Mouse (Mus musculus) erythroblast, embryonic 14.5 days (primary cell): ENCODE results near the gene Tox3. TPM values are rescaled to one million over a fixed set of nuclear protein-coding genes. Genes with fewer than 3 reads are reported as not detected.

Experiments
- H3K27me3 ChIP-seq: 2 replicates; pipeline ENCODE4 v1.6.1; 2012; ENCODE audit warnings: inconsistent platforms; ENCODE audit not compliant: control insufficient read depth
- H3K36me3 ChIP-seq: 2 replicates; pipeline ENCODE4 v1.6.1; 2012; ENCODE audit warnings: mild to moderate bottlenecking, inconsistent platforms; ENCODE audit not compliant: control insufficient read depth
- H3K4me1 ChIP-seq: 2 replicates; pipeline ENCODE4 v1.6.1; 2012; ENCODE audit warnings: inconsistent platforms; ENCODE audit not compliant: control insufficient read depth
- H3K4me3 ChIP-seq: replicated peaks from 2 replicates; pipeline ENCODE3; 2012; ENCODE audit warnings: moderate library complexity, mild to moderate bottlenecking, inconsistent platforms
- H3K9me3 ChIP-seq: 2 replicates; pipeline ENCODE4 v1.6.1; 2012; ENCODE audit warnings: low read length, inconsistent platforms, mixed read lengths; ENCODE audit not compliant: control insufficient read depth
- GATA1 ChIP-seq: IDR thresholded peaks from 2 replicates; pipeline ENCODE4 v1.6.1; 2012; ENCODE audit warnings: low read length, inconsistent platforms, mixed read lengths
- TAL1 ChIP-seq: IDR thresholded peaks from 3 replicates; pipeline ENCODE4 v1.6.1; 2012; ENCODE audit warnings: low read length, inconsistent platforms, mixed read lengths
- polyA plus RNA-seq: library from polyadenylated mRNA; stranded (reverse); fragments of >175 nt; gene quantifications from 2 replicates; pipeline ENCODE4 v1.2.3, GENCODE M21; 2012

Tox3 gene
- not detected in 2 replicates for polyA plus RNA-seq

DNA sequence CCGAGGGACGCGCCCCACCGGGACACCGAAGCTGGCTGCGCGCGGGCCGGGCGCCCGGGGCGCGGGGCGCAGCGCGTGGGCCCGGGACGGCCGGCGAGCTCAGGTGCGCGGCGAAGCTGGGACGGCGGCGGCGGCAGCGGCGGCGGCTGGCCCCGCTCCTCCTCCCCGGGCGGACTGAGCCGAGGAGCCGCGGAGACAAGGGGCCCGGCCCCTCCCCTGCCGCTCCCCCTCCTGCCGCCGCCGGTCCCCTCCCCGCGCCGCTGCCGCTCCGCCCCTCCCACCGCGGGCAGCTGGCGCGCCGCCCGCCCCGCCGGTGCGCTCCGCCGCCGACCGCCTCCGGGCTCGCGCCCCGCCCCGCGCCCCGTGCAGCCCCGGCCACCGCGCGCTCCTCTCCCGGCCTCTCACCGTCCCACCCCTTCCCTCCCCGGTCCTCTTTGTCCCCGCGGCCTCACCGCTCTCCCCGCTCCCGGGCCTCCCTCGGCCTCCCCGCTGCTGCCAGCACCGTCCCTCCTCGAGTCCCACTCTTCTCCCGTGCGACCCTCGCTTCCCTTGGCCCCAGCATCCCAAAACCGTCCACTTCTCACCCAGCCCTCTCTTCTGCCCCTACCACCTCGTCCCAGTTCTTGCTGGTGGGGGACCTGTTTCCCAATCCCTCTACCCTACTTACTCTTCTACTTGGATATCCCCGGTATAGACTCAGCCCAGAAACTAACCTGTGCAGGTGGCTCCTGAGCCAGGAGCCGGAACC lies at the start of gene Tox3:
Gene Tox3, minus strand, starts transcription at position 166 of the 748 bp plus-strand sequence.
- no peaks in the 10 kb centered on the region for H3K9me3 ChIP-seq
- no peak for TF ChIP-seq GATA1
- TF ChIP-seq TAL1 = no peak
- no peaks in the 10 kb centered on the region for H3K4me1 ChIP-seq
- no peaks in the 10 kb centered on the region for H3K36me3 ChIP-seq
- H3K4me3 ChIP-seq = no peak within 1 kb of the TSS
- peaks cover 37% of the 10 kb centered on the region for H3K27me3 ChIP-seq

DNA sequence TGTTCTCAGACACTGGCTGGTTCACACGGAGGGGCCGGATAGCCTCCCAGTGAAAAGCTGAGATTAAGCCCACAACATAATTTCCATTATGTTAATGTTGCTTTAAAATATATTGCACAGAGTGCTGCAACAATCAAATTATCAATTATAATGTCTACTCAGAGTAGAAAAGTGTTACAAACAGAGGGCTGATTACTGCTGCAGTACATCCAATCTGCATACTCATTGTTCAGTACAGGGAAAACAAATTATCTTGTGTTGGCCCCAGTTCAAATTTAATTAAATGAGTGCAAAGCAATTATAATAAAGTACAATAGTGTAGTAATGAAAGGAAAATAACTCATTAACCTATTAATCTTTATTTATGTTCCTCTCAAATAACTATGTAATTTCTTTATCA lies 44.5 kb upstream of the Tox3 start:
- H3K4me3 ChIP-seq = no peak overlapping the region

DNA sequence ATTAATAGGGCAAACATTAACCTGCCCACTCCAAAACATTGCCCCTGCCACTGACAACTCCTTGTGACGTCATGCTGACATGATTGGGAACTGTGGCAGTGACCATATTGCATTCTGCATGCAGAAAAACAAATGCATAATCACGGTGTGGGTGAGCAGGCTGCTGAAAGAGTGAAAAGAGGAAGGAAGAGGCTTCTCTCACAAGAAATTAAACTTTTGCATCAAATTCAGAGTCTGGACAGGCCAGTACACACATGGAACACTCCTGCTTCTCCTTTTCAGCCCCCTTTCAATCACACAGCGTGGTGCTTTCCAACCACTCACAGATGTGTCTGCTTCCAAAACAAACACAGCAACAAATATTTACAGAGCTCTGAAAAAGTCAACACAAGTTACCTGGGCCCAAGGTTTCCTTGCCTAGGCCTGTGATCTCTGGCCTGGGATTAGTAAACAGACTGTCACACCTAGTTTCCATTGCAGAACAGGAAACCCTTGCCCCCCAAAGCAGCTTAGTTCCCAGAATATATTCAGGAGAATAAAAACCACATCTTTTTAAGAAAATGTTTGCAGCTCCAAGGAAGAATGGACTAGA lies 43.4 kb upstream of the Tox3 start:
- Histone ChIP-seq H3K4me1 (no peaks in the 10 kb centered on the region), H3K9me3 (peaks cover 3% of the 10 kb centered on the region; the same call in 1 of the 2 replicates), H3K27me3 (no peaks in the 10 kb centered on the region), H3K4me3 (no peak overlapping the region), H3K36me3 (no peaks in the 10 kb centered on the region)
- TF ChIP-seq GATA1 (no peak), TAL1 (no peak)

More for the DNA sequence above, 44.5 kb upstream of the Tox3 start:
- no peaks in the 10 kb centered on the region for H3K36me3 ChIP-seq
- TF ChIP-seq GATA1 = no peak
- TF ChIP-seq TAL1 = no peak
- no peaks in the 10 kb centered on the region for H3K4me1 ChIP-seq
- H3K27me3 ChIP-seq = no peaks in the 10 kb centered on the region
- peaks cover 4% of the 10 kb centered on the region; the same call in 1 of the 2 replicates for H3K9me3 ChIP-seq

DNA sequence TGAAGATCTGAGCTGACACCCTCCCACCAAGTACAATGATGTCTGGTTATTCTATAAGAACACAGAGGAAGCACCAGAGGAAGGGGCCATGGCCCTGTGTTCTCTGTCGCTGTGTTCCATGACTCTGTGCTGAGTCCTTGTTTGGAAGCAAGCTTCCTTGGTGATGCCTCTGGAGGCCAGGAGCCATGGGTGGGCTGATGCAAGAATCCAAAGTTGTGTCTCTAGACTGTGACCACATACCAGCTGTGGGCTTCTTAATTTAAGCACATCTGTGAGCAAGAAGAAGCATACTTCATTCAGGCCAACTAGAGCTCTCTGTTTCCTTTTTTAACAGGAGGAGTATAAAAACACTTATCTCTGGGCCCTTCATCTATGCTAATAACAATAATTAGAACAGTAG lies 42.7 kb upstream of the Tox3 start:
- no peaks in the 10 kb centered on the region for H3K27me3 ChIP-seq
- H3K36me3 ChIP-seq = no peaks in the 10 kb centered on the region
- no peaks in the 10 kb centered on the region for H3K4me1 ChIP-seq
- no peak for TF ChIP-seq GATA1
- no peak for TF ChIP-seq TAL1
- no peak overlapping the region for H3K4me3 ChIP-seq
- no peaks in the 10 kb centered on the region for H3K9me3 ChIP-seq

DNA sequence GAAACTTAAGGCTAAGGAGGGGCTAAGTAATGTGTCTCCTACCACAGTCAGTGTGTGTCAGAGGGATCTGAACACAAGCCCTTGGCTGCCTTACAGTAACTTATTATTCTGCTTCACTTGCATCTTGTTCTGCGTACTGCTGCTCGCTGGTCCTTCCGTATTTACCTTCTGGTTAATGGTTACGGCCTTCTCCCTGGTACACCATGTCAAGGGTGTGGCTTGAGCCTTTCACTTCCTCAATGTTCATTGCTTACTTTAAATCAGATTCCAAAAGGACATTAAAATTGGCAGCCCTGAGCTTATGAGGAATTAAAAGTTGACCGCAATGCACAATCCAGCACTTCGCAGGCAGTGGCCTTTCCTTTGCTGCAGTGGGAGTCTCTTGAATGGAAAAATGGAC lies 30.9 kb upstream of the Tox3 start:
- Histone ChIP-seq H3K4me3 (no peak overlapping the region), H3K36me3 (no peaks in the 10 kb centered on the region)
- no peak for TF ChIP-seq GATA1
- TF ChIP-seq TAL1 = no peak

DNA sequence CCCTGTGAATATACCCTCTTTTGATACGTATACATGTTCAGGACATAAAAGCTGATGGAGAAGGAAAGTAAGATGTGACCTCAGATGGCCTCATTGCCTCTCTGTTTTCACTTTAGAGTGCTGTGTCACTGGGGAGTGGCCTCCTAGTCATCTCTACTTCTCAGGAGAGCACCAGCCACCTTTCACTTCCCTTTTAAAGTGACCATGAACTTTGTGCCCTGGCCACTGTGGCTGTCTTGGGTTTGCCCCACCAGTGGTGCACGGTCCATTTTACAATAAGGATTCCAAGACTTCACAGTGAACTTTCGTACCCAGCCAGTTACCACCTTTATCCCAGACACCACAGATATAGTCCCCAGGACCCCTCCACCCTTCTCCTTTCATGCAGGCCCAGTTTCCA lies 29.9 kb upstream of the Tox3 start:
- Histone ChIP-seq H3K4me3 (no peak overlapping the region), H3K4me1 (no peaks in the 10 kb centered on the region), H3K9me3 (peaks cover 6% of the 10 kb centered on the region), H3K27me3 (no peaks in the 10 kb centered on the region), H3K36me3 (no peaks in the 10 kb centered on the region)
- TF ChIP-seq TAL1 = no peak
- no peak for TF ChIP-seq GATA1

More for the DNA sequence above, 30.9 kb upstream of the Tox3 start:
- no peaks in the 10 kb centered on the region for H3K4me1 ChIP-seq
- H3K9me3 ChIP-seq = peaks cover 6% of the 10 kb centered on the region
- no peaks in the 10 kb centered on the region for H3K27me3 ChIP-seq

DNA sequence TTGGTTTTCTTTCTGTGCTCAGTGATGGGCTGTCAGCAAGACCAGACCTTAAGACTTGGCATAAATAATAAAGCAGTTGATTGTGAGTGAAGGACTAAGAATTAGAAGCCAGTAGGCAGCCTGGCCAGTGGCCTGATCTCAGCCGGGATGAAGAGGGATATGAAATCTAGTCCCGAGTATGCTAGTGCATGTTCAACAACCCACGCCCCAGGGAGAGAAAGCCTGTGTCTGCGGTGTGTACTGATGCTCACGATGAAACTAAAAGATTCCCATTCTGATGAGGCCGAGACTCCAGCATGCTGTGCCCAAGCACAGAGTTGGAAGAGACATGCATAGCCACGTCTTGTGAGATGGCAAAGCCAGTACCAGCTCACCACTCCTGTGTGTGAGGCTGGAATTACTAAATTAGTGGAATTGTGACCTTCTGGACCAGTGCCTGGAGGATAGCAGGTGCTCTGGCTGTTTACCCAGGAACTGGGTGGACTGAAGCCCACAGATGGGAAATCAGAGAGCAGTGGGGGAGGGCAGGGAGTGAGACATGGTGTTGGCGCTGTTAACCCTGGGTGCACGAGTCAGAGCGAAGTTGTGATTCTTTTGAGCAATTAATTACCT lies 23.6 kb upstream of the Tox3 start:
- Histone ChIP-seq H3K9me3 (no peaks in the 10 kb centered on the region), H3K27me3 (no peaks in the 10 kb centered on the region), H3K4me3 (no peak overlapping the region), H3K4me1 (no peaks in the 10 kb centered on the region), H3K36me3 (no peaks in the 10 kb centered on the region)
- TF ChIP-seq TAL1 = no peak
- no peak for TF ChIP-seq GATA1

DNA sequence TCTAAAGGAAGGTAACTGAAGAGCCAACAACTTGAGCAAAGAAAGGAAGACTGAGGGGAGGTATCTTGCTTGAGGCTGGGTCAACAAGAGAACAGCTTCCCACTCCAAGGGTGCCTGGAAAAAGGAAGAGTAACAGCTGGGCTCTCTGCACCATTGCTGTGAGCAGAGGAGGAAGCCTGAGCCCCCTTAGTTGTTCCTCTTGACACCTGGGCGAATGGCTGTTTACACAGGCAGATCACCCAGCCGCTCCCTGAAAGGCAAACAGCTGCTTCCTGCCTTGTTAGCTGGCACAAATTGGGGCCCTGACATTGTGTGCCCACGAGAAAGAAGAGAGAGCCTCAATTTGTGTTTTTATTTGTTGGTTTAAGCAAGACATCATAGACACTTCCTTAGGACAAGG lies 21.7 kb upstream of the Tox3 start:
- TF ChIP-seq TAL1 = no peak
- TF ChIP-seq GATA1 = no peak
- Histone ChIP-seq H3K27me3 (no peaks in the 10 kb centered on the region), H3K9me3 (no peaks in the 10 kb centered on the region), H3K4me1 (no peaks in the 10 kb centered on the region), H3K4me3 (no peak overlapping the region), H3K36me3 (no peaks in the 10 kb centered on the region)

DNA sequence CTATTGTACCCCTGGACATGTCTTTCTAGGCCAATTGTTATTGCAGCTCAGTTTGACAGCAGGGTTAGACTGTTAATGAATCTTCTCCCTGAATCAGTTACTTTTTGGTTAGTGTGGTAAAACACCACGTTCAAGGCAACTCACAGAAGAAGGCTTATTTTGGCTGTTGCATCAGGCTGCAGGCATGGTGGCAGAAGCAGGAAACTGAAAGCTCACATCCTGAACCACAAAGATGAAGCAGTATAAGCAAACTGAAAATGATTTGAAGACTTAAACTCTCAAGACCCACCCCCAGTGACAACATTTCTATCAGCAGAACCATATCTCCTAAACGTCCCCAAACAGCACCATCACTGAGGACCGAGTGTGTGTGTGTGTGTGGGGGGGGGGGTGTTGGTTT lies 8.6 kb upstream of the Tox3 start:
- H3K4me1 ChIP-seq = no peaks in the 10 kb centered on the region
- TF ChIP-seq GATA1 = no peak
- TF ChIP-seq TAL1 = no peak
- H3K27me3 ChIP-seq = no peaks in the 10 kb centered on the region

More for the DNA sequence above, 8.6 kb upstream of the Tox3 start:
- H3K4me3 ChIP-seq = no peak overlapping the region
- peaks cover 4% of the 10 kb centered on the region; the same call in 1 of the 2 replicates for H3K9me3 ChIP-seq
- no peaks in the 10 kb centered on the region for H3K36me3 ChIP-seq
